Mouse (Mus musculus): ENCODE data around the gene Acox3. TPM values are rescaled to one million over a fixed set of nuclear protein-coding genes. Genes with fewer than 3 reads are reported as not detected.

Acox3 gene
- polyA plus RNA-seq, 1 experiment from 2014 or later: 15.2 TPM

GRCm38 (mm10) chr5:35610381-35610780, 27.5 kb downstream of the Acox3 start:
- no peak for DNase-seq (ENCODE audit: low spot score)

DNA sequence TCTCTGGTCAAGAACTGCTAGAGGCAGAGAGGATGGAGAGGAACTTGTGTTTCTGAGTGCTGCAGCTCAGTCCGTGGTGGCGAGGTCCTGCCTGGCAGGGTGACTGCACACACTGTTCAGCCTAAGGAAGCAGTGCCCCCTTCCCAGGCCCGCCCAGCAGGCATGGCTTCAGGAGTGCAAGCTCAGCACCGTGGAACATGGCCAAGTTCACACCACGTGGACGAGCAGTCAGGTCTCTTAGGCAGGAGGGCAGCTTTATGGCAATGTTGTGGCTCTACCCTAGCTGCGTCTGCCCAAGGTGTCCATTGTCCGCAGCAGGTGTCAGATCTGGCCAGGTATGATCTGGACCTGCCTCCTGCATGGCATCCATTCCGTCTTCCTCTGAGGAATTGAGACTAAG, 28.3 kb downstream of the Acox3 start:
- no peak for DNase-seq (ENCODE audit: low spot score)

DNA sequence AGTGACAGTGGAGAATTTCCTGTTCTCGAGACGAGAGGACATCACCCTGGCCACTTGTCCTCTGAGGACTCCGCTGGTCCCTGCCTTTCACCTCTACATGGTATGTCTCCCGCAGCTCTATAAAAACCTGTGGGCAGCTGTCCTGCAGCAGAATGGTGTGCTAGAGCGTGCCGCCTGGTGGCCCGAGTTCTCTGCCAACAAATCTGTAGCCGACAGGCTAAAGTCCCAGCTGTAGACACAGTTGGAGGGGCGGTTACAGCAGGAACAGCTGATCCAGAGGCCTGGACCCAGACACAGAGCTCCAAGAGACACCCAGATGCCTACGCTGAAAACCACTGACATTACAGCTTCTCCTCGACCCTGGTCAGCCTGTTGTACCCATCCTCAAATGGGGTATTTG, 29.1 kb downstream of the Acox3 start:
- no peak for DNase-seq (ENCODE audit: low spot score)

DNA sequence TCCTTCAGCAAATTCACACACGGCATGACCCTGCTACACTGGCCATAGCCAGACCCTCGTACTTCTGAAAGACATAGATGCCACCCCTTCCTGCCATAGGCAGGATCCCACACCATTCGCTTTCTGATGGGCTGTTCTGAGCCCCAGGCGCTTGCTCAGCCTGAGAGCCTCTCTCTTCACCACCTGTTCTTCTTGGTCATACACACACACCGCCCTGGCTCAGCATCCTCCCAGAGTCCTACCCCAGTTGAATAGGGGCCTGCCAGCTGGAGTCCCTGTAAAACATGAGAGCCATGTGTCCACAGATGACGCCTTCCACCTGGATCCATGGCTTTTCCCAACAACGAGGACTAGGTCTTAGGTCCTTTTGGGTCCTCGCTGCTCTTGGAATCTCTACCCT, 29.9 kb downstream of the Acox3 start:
- no peak for DNase-seq (ENCODE audit: low spot score)

DNA sequence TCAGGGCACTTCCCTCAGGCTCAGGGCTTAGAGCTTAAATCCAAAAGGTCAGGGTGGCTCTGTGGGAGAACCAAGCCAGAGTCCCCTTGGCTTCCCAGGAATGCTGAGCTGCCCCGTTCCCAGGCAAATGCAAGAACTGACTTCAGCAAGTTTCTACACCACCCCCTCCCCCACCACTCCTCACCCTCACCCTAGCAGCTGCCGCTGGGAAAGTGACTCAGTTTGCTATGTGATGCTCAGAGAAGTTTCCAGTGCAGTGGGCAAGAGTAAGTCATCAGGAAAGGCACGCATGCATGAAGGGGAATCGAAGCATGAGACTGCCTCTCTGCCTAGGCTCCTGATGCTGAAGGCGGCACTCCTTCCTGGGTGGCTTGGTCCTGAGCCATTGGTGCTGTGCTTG, 34.1 kb downstream of the Acox3 start:
- DNase-seq (ENCODE audit: low spot score): no peak

- no peak for DNase-seq (ENCODE audit: low spot score)
Measured at GRCm38 (mm10) chr5:35621114-35621513, 38.3 kb downstream of the Acox3 start.

DNA sequence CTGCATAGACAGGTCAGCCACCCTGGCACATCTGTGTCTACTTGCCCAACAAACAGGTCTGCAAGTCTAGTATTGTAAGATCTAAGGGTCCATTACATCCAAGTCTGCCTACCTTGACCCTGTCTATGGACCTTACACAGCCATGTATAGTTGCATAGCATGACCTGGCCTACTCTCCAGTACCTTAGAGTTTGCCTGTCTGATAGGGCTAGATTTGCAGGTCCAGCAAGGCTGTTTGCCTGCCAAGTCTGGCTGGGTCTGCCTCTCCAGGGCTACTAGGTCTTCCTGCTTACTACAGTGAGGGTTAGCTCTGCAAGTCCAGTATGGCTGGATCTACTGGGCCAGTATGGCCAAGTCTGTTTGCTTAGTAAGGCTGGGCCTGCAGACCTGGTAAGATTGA, 41.0 kb downstream of the Acox3 start:
- DNase-seq (ENCODE audit: low spot score): no peak

DNA sequence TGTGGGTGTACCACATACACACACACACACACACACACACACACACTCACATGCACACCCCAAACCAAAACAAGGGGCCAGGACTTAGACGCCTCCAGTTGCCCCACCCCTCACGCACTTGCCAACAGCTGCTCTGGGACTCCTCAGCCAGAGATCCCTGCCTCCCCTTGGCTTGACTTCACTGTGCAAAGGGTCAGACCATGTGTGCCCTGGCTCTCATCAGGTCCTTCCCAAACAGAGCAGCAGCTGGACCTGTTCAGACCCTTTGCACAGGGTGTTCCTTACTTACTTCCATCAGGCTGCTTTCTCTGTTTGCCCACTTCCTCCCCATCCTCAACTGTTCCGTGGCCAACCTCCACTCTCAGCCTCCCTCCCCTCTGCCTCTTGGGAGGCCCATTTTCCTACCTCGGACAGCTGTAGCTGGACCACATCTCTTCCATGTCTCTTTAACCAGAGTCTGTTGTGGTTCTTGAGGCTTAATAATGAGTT, 42.0 kb downstream of the Acox3 start:
- DNase-seq (ENCODE audit: low spot score): no peak

DNA sequence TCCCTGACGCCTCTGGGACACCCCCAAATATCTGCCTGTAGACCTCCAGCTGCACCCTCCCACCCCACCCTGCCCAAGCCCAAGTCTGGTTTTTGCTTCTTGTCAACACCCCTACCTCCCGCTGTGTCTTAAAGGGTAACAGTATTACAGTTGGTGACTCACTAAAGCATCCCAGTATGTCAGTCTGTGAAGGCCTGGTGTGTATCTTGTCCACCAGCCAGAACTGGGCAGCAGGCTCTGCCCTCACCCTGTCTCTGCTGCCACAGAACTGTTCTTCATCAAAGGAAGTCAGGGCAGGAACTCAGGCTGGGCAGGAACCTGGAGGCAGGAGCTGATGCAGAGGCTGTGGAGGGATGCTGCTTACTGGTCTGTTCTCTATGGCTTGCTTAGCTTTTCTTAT, 43.6 kb downstream of the Acox3 start:
- DNase-seq (ENCODE audit: low spot score): no peak

- DNase-seq (ENCODE audit: low spot score): no peak
Measured at GRCm38 (mm10) chr5:35627307-35627840, 44.5 kb downstream of the Acox3 start.

DNA sequence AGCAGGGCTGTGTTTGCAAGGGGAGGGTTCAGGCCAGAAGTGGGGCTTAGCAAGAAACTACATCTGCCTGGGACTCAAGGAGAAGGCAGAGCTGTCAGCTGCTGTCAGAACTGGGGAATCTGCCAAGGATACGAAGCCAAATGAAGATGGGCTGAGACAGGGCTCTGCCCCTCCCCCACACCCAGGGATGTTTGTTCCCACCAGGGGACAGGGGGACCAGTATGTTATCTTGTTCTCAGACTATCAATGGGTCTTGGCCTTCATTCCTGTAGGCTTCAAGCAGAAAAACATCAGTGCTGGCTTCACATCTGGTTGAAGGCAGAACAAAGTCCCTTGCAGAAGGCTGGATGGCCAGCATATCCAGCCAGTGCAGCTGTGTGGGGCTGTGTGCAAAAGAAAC, 45.8 kb downstream of the Acox3 start:
- no peak for DNase-seq (ENCODE audit: low spot score)

GRCm38 (mm10) chr5:35629333-35629732, 46.5 kb downstream of the Acox3 start:
- DNase-seq (ENCODE audit: low spot score): no peak

GRCm38 (mm10) chr5:35630706-35631105, 47.9 kb downstream of the Acox3 start:
- DNase-seq (ENCODE audit: low spot score): no peak

DNA sequence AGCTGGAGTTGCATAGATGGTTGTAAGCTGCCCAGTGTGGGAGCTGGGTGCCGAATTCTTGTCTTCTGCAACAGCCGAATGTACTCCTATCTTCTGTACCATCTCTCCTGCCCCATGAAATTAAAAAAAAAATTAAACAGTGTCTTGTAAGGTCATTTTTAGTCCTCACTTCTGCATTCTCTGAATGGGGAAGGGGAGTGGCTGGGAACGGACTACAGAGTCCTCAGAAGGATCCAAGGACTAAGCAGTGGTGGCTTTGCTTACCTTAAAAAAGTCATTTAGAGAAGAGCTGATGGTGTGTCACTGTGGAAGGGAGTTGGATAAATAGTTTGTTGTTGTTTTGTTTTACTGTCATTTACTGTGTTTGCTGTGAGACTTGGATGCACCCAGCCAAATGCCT, 48.4 kb downstream of the Acox3 start:
- DNase-seq (ENCODE audit: low spot score): no peak

- no peak for DNase-seq (ENCODE audit: low spot score)
Measured at GRCm38 (mm10) chr5:35631755-35632154, 48.9 kb downstream of the Acox3 start.

GRCm38 (mm10) chr5:35632841-35633240, 50.0 kb downstream of the Acox3 start:
- DNase-seq (ENCODE audit: low spot score): no peak

DNA sequence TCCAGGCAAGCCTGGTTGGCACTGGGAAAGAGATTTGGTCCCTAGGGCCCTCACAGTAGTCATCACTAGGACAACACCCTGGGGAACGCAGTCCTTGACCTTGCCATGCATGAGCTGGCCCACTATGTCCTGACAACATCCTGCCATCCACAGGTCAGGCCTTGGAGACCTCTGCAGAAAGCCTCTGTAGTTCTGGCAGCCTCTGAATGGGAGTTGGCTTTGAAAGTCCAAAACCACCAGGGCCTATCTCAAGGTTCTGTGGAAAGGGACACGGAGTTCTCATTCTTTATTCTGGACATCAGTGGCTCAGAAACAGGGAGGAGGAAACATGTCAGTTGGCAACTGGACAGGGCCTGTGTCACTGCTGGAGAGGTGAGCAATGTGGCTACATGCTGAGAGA, 53.2 kb downstream of the Acox3 start:
- no peak for DNase-seq (ENCODE audit: low spot score)

GRCm38 (mm10) chr5:35641961-35642584, 59.2 kb downstream of the Acox3 start:
- DNase-seq (ENCODE audit: low spot score): no peak

GRCm38 (mm10) chr5:35643401-35644048, 60.7 kb downstream of the Acox3 start:
- no peak for DNase-seq (ENCODE audit: low spot score)

GRCm38 (mm10) chr5:35644082-35644481, 61.2 kb downstream of the Acox3 start:
- DNase-seq (ENCODE audit: low spot score): no peak

- no peak for DNase-seq (ENCODE audit: low spot score)
Measured at GRCm38 (mm10) chr5:35645938-35646493, 63.2 kb downstream of the Acox3 start.

DNA sequence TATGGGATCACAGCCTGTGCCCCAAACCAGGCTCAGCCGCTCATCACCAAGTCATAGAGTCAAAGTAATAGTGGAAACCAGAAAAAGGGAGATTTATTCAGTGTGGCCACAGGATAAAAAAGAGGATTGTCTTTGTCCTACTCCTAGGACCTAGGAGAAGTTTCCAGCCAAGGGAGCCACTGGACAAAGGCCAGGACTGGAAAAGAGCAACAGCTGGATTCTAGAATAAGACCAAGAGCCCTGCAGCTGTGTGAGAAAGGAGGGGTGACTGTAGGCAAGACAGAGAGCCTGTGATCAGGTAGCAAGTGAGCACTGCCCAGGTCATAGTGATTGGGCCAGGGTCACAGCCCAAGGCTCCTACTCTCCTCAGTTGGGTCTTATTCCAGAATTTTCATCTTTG, 64.1 kb downstream of the Acox3 start:
- no peak for DNase-seq (ENCODE audit: low spot score)

DNA sequence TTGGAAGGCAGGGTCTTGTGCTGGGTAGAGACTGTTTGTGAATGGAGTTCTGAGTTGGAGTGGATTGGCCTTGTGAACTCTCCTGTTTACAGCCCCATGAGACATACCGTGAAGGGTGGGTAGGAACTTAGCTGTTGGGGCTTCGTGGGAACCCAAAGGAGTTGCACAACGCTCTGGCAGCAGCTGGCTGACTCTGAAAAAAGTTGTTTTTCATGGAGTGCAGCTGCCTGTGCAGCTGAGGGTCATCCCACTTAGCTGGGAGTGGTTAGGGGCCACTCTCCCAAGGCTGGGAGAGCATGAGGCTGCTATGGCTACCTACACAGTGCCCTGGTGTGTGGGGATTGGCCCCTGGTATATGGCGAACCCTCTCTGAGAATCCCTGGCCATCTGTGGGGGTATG, 64.7 kb downstream of the Acox3 start:
- DNase-seq (ENCODE audit: low spot score): no peak

All from thymus, postnatal 0 days (tissue).